Mouse (Mus musculus) embryonic fibroblast, embryonic 13.5 days (primary cell): ENCODE results near the gene Adgra3.

Source experiments
- CTCF ChIP-seq: IDR thresholded peaks from 2 replicates; pipeline ENCODE4 v1.5.1; 2011; ENCODE audit warnings: mild to moderate bottlenecking, control low read depth, low read length, moderate library complexity, borderline replicate concordance; ENCODE audit not compliant: insufficient read depth
- POLR2A ChIP-seq: IDR thresholded peaks from 2 replicates; pipeline ENCODE4 v1.6.1; 2011; ENCODE audit warnings: low read depth, mild to moderate bottlenecking, control low read depth, low read length, moderate library complexity

DNA sequence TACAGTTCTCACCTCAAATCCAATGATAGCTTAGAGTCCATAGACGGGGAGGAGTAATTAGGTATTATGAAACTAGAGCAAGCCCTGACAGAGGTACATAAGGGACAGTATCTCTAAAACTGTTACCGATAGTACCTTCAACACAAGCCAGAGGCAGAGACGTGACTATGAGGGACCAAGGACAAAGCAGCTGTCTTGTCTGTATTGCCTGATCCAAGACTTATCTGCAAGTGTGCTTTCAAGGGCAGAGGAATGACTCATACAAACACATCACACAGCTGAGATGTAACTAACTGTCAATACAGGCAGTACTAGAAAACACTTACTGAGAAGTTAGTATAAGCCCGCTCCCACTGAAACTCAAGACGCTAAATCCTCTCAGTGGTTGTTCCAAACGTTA is 91.1 kb downstream of the Adgra3 start:
- TF ChIP-seq CTCF, result no peak
- no peak for TF ChIP-seq POLR2A
